Mouse (Mus musculus): Measurements from ENCODE around the gene Doc2a. TPM values are rescaled to one million over a fixed set of nuclear protein-coding genes. Genes with fewer than 3 reads are reported as not detected.

The Doc2a gene
- polyA plus RNA-seq (2015; fragmentation: Nextera tagmentation; extraction: Ambion mirVana): 1.5 and 1.9 TPM in 2 replicates

GRCm38 (mm10) chr7:126847116-126847420 lies at the start of gene Doc2a:
TSS of gene Doc2a (plus strand) at chr7:126847416.
- H3K27me3 ChIP-seq: peaks cover 46% of the 10 kb centered on the region
- ATAC-seq (ENCODE audit: low FRiP score, low read depth): no peak
- peak within 1 kb of the TSS; percentile 70 for H3K9ac ChIP-seq
- peaks cover 6% of the 10 kb centered on the region for H3K36me3 ChIP-seq
- H3K4me3 ChIP-seq: peak within 1 kb of the TSS; percentile 59
- WGBS: 23% methylated on average over 4 of the region's 4 CpGs
- H3K4me1 ChIP-seq: peaks cover 20% of the 10 kb centered on the region
- no peak within 1 kb of the TSS for H3K27ac ChIP-seq
- H3K4me2 ChIP-seq (replicated peaks): peak within 1 kb of the TSS; percentile 99
- no peaks in the 10 kb centered on the region for H3K9me3 ChIP-seq

- Histone ChIP-seq H3K9me3 (no peaks in the 10 kb centered on the region), H3K27ac (peak overlapping the region; percentile 94), H3K36me3 (peaks cover 47% of the 10 kb centered on the region), H3K27me3 (no peaks in the 10 kb centered on the region), H3K4me1 (peaks cover 40% of the 10 kb centered on the region), H3K4me2 (replicated peaks) (peak overlapping the region; percentile 91), H3K4me3 (peak overlapping the region; percentile 87), H3K9ac (peak overlapping the region; percentile 91)
- no peak for ATAC-seq (ENCODE audit: low FRiP score, low read depth)
- WGBS: 1% methylated on average over 40 of the region's 40 CpGs
These were observed 48.8 kb upstream of the Doc2a start for GRCm38 (mm10) chr7:126798127-126799049.

DNA sequence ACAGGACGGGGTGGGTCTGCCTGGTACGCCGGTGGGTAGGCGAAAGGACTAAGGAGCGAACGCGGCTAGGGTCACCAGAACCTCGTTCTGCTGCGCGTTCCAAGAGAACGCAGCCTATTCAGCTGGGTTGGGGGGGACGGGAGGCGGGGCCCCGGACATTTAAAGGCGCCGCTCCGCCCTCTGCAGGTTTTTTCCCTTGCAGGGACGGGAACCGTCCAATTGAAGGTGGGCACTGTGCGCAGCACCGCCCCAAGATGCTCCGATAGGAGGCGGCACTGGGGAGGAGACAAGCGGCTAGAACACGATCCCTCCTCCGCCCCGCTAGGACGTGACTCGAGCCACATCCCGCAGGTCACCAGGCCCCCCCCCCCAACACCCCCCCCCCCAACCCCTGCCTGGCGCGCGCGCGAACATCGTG lies 48.2 kb upstream of the Doc2a start:
- Histone ChIP-seq H3K9ac (peak overlapping the region; percentile 91), H3K36me3 (peaks cover 52% of the 10 kb centered on the region), H3K4me2 (replicated peaks) (peak overlapping the region; percentile 91), H3K4me1 (peaks cover 40% of the 10 kb centered on the region), H3K27ac (peak overlapping the region; percentile 99), H3K27me3 (no peaks in the 10 kb centered on the region), H3K4me3 (peak overlapping the region; percentile 87), H3K9me3 (no peaks in the 10 kb centered on the region)
- WGBS: under 1% methylated on average over 29 of the region's 36 CpGs
- ATAC-seq (ENCODE audit: low FRiP score, low read depth): peak; percentile 96

- Histone ChIP-seq H3K27me3 (no peaks in the 10 kb centered on the region), H3K27ac (peak overlapping the region; percentile 99), H3K4me3 (peak overlapping the region; percentile 87), H3K9ac (peak overlapping the region; percentile 82), H3K4me1 (peaks cover 38% of the 10 kb centered on the region), H3K36me3 (peaks cover 50% of the 10 kb centered on the region), H3K9me3 (no peaks in the 10 kb centered on the region), H3K4me2 (replicated peaks) (peak overlapping the region; percentile 91)
- peak; percentile 91 for ATAC-seq (ENCODE audit: low FRiP score, low read depth)
- 1% methylated on average over 36 of the region's 38 CpGs for WGBS
These were observed 47.5 kb upstream of the Doc2a start for GRCm38 (mm10) chr7:126799468-126800268.

DNA sequence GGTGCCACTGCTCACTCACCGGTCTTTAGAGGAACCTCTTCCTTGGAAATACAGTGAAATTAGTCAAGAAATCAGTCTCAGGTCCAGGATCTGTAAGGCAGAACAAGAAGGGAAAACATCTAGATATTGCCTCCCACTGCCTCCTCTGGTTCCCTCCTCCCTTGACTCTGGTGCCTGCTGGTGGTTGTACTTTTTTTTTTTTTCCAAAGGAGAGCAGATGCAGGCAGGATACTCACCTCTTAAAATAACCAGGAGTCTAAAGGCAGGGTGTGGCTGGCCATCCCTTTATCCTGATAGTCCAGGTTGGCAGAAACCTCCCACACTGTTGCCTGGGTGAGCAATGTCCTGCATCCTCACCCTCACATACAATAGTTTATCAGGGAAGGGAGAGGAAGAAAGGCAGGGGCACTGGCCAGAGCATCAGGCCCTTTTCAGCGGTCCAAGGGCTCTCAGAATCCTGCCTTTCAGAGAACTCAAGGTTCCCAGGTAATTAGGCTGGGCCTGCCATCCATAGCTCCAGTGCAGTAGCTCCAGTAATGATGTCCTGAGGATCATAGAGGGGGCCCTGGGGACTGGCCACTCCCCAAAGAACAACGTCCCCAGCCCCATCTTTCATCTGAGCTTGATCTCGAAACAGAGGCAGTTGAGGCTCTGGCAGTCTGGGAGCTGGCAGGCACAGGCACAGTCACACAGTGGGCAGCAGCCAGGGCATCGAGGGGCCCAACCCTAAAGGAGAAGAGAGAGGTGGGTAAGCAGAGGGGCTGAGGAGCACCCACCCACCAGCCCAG lies 46.8 kb upstream of the Doc2a start:
- H3K4me2 ChIP-seq (replicated peaks): peak overlapping the region; percentile 91
- H3K4me1 ChIP-seq: peaks cover 37% of the 10 kb centered on the region
- H3K9ac ChIP-seq: peak overlapping the region; percentile 82
- ATAC-seq (ENCODE audit: low FRiP score, low read depth): no peak
- H3K27ac ChIP-seq: peak overlapping the region; percentile 99
- H3K4me3 ChIP-seq: peak overlapping the region; percentile 87
- WGBS: 42% methylated on average over 5 of the region's 5 CpGs
- no peaks in the 10 kb centered on the region for H3K27me3 ChIP-seq
- peaks cover 46% of the 10 kb centered on the region for H3K36me3 ChIP-seq
- no peaks in the 10 kb centered on the region for H3K9me3 ChIP-seq

GRCm38 (mm10) chr7:126801057-126801422 lies 46.2 kb upstream of the Doc2a start:
- Histone ChIP-seq H3K27ac (peak overlapping the region; percentile 61; the same call in 1 of the 2 replicates), H3K9me3 (no peaks in the 10 kb centered on the region), H3K9ac (no peak overlapping the region), H3K27me3 (no peaks in the 10 kb centered on the region), H3K4me2 (replicated peaks) (no peak overlapping the region), H3K4me1 (peaks cover 37% of the 10 kb centered on the region), H3K4me3 (no peak overlapping the region), H3K36me3 (peaks cover 43% of the 10 kb centered on the region)
- WGBS: 97% methylated on average over 16 of the region's 16 CpGs
- ATAC-seq (ENCODE audit: low FRiP score, low read depth): no peak

DNA sequence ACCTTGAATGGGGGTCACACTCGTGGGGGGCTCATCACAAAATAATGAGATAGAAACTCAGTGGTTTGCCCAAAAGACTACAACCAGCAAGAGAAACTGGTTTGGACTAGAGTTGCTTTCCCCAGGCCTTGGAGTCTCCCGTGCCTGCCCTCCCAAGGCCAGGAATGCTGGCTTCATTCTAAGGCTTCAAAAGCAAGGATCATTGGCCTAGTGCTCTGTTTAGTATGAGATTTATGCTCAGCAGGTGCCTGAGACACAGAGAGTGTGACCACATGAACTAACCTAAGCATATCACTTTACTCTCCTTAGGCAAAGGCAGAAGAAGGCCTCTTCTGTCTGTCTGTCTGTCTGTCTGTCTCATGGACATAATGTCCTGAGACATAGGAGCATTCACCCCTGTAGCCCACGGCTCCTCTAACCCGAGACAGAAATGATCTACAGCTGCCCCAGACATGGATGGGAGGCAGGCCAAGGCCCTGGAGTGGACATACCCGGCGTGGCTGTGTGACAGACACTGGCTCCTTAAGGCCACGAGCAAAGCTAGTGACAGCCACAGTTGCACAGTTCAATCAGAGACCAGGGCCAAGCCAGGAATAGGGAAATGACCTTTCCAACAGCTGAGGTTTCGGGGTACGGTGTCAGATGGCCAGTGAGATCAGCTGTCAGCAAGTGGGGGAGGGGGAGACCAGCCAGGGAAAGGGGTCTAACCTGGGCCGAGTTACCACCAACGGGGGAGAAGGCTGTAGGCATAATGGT lies 44.9 kb upstream of the Doc2a start:
- Histone ChIP-seq H3K27me3 (no peaks in the 10 kb centered on the region), H3K36me3 (peaks cover 36% of the 10 kb centered on the region), H3K4me3 (no peak overlapping the region), H3K27ac (no peak overlapping the region), H3K4me2 (replicated peaks) (no peak overlapping the region), H3K9ac (peak overlapping the region; percentile 13; the same call in 1 of the 2 replicates), H3K4me1 (peaks cover 28% of the 10 kb centered on the region), H3K9me3 (no peaks in the 10 kb centered on the region)
- 80% methylated on average over 11 of the region's 11 CpGs for WGBS
- no peak for ATAC-seq (ENCODE audit: low FRiP score, low read depth)

DNA sequence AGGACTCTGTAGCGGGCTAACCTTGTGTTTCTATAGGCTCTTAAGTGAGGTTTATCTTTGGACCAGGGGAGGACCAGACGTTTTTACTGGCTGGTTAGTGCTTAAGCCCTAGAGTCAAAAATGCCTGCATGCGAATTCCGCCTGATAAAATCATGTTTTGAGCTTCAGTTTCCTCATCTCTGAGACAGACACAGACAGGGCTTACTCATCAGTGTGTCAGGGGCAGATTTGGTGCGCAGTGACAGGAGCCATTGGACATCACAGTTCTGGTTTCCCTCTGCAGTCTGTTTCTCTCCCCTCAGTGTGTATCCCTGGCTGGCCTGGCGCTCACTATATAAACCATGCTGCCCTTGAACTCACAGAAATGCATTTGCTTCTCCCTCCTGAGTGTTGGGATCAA lies 44.0 kb upstream of the Doc2a start:
- Histone ChIP-seq H3K4me3 (no peak overlapping the region), H3K36me3 (peaks cover 32% of the 10 kb centered on the region), H3K9me3 (no peaks in the 10 kb centered on the region), H3K4me2 (replicated peaks) (no peak overlapping the region), H3K9ac (0 out of 2 replicates have a peak overlapping the region, but pooled peaks have one; percentile 35), H3K27me3 (no peaks in the 10 kb centered on the region), H3K4me1 (peaks cover 28% of the 10 kb centered on the region), H3K27ac (no peak overlapping the region)
- 83% methylated on average over 6 of the region's 6 CpGs for WGBS
- no peak for ATAC-seq (ENCODE audit: low FRiP score, low read depth)

GRCm38 (mm10) chr7:126803751-126804150 lies 43.5 kb upstream of the Doc2a start:
- Histone ChIP-seq H3K9me3 (no peaks in the 10 kb centered on the region), H3K4me1 (peaks cover 31% of the 10 kb centered on the region), H3K27me3 (no peaks in the 10 kb centered on the region), H3K4me2 (replicated peaks) (no peak overlapping the region), H3K36me3 (peaks cover 32% of the 10 kb centered on the region), H3K4me3 (no peak overlapping the region), H3K9ac (peak overlapping the region; percentile 35; the same call in 1 of the 2 replicates), H3K27ac (no peak overlapping the region)
- ATAC-seq (ENCODE audit: low FRiP score, low read depth): no peak

GRCm38 (mm10) chr7:126806956-126807355 lies 40.3 kb upstream of the Doc2a start:
- 77% methylated on average over 6 of the region's 6 CpGs for WGBS
- Histone ChIP-seq H3K36me3 (peaks cover 32% of the 10 kb centered on the region), H3K4me1 (peaks cover 14% of the 10 kb centered on the region), H3K9me3 (no peaks in the 10 kb centered on the region), H3K27ac (0 out of 2 replicates have a peak overlapping the region, but pooled peaks have one; percentile 16), H3K27me3 (no peaks in the 10 kb centered on the region), H3K4me3 (no peak overlapping the region), H3K4me2 (replicated peaks) (no peak overlapping the region; the same call in 1 of the 2 replicates), H3K9ac (no peak overlapping the region)
- no peak for ATAC-seq (ENCODE audit: low FRiP score, low read depth)

GRCm38 (mm10) chr7:126807405-126807804 lies 39.8 kb upstream of the Doc2a start:
- H3K4me1 ChIP-seq: peaks cover 14% of the 10 kb centered on the region
- H3K4me3 ChIP-seq: peak overlapping the region; percentile 75
- H3K9ac ChIP-seq: peak overlapping the region; percentile 88
- no peaks in the 10 kb centered on the region for H3K9me3 ChIP-seq
- peak overlapping the region; percentile 16; the same call in 1 of the 2 replicates for H3K27ac ChIP-seq
- H3K36me3 ChIP-seq: peaks cover 29% of the 10 kb centered on the region
- 72% methylated on average over 4 of the region's 4 CpGs for WGBS
- H3K4me2 ChIP-seq (replicated peaks): peak overlapping the region; percentile 91
- no peaks in the 10 kb centered on the region for H3K27me3 ChIP-seq
- ATAC-seq (ENCODE audit: low FRiP score, low read depth): no peak

All from limb, embryonic 13.5 days (tissue).